Mouse (Mus musculus) olfactory bulb, adult 2 months (tissue): ENCODE measurements around the gene Fgfr2.

Experiments used
- CTCF ChIP-seq: fragments of 200-500 bp; IDR thresholded peaks from 2 replicates; pipeline ENCODE4 v1.5.1; 2012; ENCODE audit warnings: low read depth, mild to moderate bottlenecking, low read length, moderate library complexity; ENCODE audit not compliant: insufficient read depth
- POLR2A ChIP-seq: fragments of 200-500 bp; IDR thresholded peaks from 2 replicates; pipeline ENCODE4 v1.6.1; 2012; ENCODE audit warnings: mild to moderate bottlenecking, low read depth, low read length, moderate library complexity; ENCODE audit not compliant: insufficient read depth

DNA sequence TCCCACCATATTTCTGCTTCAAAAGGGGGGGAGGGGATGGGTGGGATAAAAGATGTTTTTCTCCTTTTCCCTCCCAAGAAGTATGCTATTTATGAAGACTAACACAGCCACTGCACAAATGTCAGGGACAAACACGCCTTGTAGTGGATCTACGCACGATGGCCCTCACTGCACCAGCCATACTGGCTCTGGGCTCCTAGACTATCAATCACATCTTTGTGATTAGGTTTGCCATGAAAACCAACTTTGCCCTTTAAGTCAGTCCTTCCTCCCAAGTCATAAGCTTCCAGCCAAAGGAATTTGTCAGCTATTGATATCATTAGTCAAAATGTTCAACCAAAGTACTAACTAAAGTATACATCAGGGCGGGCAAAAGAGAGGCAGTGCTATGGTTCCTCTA, 95.2 kb downstream of the Fgfr2 start:
- no peak for TF ChIP-seq CTCF
- no peak for TF ChIP-seq POLR2A
